Comparison of ENCODE assay signal across 17 mouse cellular contexts in the genomic region with DNA sequence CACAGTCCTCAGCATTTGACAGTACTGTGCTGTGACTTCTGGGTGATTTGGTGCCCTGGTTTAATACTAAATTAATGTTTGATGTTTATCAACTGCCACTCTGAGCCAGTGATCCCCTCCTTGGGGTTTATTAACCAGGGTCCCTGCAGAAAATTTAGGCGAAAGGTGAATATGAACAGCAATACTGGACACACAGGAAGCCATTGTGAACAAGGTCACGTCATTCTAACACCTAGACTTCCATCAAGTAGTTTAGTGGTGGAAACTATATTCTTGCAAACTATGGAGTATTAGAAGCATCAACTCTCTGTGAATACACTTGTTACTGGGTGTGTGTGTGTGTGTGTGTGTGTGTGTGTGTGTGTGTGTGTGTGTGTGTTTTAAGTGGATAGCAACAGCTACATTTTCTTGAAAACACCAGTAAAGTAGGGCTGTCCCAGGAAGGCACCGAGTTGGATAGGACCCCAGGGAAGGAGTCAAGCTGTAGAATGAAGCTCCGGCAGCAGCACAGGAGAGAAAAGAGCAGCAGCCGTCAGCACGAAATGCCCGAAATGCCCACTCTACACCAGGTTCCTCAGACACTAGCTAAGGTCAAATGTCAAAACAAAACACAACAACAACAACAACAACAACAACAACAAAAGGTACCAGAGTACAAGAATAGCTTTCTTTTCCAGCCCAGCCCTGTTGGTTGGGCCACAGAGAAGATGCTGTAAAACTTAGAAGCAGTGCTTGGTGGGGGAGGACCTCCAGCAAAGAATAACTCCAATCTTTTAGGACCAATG. TPM values are rescaled to one million over a fixed set of nuclear protein-coding genes. Genes with fewer than 3 reads are reported as not detected.
DNase-seq lines count a peak whose midpoint lies in the region; ATAC-seq lines count a peak whose summit lies in the region.
"Had no signal": no experiment of that assay in that cellular context is flagged by ENCODE, and none has a peak within 500 bp of the region (broad histone marks: within the 10 kb centered on the region; RNA-seq: fewer than 3 reads in every experiment).

No protein-coding gene starts in this region.

- H3K4me2 ChIP-seq in kidney, embryonic 15.5 days, result no peak overlapping the region
- no peak overlapping the region for H3K4me2 ChIP-seq in kidney, embryonic 16.5 days (replicated peaks; ENCODE audit: low read depth, low read length)
- H3K4me2 ChIP-seq in forebrain, embryonic 14.5 days (ENCODE audit: low read length), result peak overlapping the region; percentile 97
- H3K4me2 ChIP-seq in midbrain, embryonic 11.5 days, result peak overlapping the region; percentile 97
- H3K4me2 ChIP-seq: stomach, embryonic 15.5 days had no signal

- no peaks in the 10 kb centered on the region for H3K9me3 ChIP-seq in kidney, embryonic 15.5 days (replicated peaks)
- H3K9me3 ChIP-seq in kidney, embryonic 16.5 days (ENCODE audit: low read length), result no peaks in the 10 kb centered on the region
- H3K9me3 ChIP-seq in forebrain, embryonic 14.5 days (replicated peaks; ENCODE audit: control insufficient read depth, low read length), result no peaks in the 10 kb centered on the region
- H3K9me3 ChIP-seq in midbrain, embryonic 11.5 days (ENCODE audit: control insufficient read depth, low read length), result no peaks in the 10 kb centered on the region
- H3K9me3 ChIP-seq: heart, embryonic 13.5 days; stomach, embryonic 15.5 days had no signal

- DNase-seq in forebrain, embryonic 14.5 days (ENCODE audit: low spot score), result peak; percentile 42
- peak; percentile 93 for DNase-seq in midbrain, embryonic 11.5 days (ENCODE audit: low spot score, missing footprints)
- DNase-seq in retina, embryonic 14.5 days (ENCODE audit: low spot score), result peak; percentile 11
- no peak for DNase-seq in cerebellum, adult 11-12 months
- no peak for DNase-seq in adrenal gland, postnatal 25 days
- DNase-seq in adrenal gland, adult 18-20 months (ENCODE audit: low spot score in 2 of 2), result no peak
- DNase-seq: gastrocnemius, adult 2 months; right cerebral cortex, postnatal 14 days had no signal

- H3K27me3 ChIP-seq in kidney, embryonic 15.5 days, result peaks cover 98% of the 10 kb centered on the region
- H3K27me3 ChIP-seq in kidney, embryonic 16.5 days (ENCODE audit: insufficient read depth, low read length), result peaks cover 89% of the 10 kb centered on the region
- no peaks in the 10 kb centered on the region for H3K27me3 ChIP-seq in forebrain, embryonic 14.5 days (replicated peaks; ENCODE audit: control insufficient read depth, insufficient read depth, low read length)
- no peaks in the 10 kb centered on the region for H3K27me3 ChIP-seq in midbrain, embryonic 11.5 days (ENCODE audit: control insufficient read depth, insufficient read depth, low read length)

- 0 out of 2 replicates have a peak overlapping the region, but pooled peaks have one; percentile 78 for H3K27ac ChIP-seq in kidney, embryonic 15.5 days
- H3K27ac ChIP-seq in kidney, embryonic 16.5 days (ENCODE audit: low read length), result no peak overlapping the region; the same call in 1 of the 2 replicates
- peak overlapping the region; percentile 99 for H3K27ac ChIP-seq in forebrain, embryonic 14.5 days (ENCODE audit: low read depth, low read length)
- peak overlapping the region; percentile 93 for H3K27ac ChIP-seq in midbrain, embryonic 11.5 days (ENCODE audit: low read depth, low read length)
- H3K27ac ChIP-seq: gastrocnemius, adult 2 months; heart, embryonic 13.5 days; macrophage; stomach, embryonic 15.5 days had no signal

- no peaks in the 10 kb centered on the region for H3K36me3 ChIP-seq in kidney, embryonic 15.5 days
- no peaks in the 10 kb centered on the region for H3K36me3 ChIP-seq in kidney, embryonic 16.5 days (ENCODE audit: insufficient read depth, low read length)
- H3K36me3 ChIP-seq in forebrain, embryonic 14.5 days (ENCODE audit: control insufficient read depth, insufficient read depth, low read length), result no peaks in the 10 kb centered on the region
- H3K36me3 ChIP-seq in midbrain, embryonic 11.5 days (ENCODE audit: control insufficient read depth, insufficient read depth, low read length), result no peaks in the 10 kb centered on the region
- H3K36me3 ChIP-seq: G1E; heart, embryonic 13.5 days; stomach, embryonic 15.5 days had no signal

- H3K4me1 ChIP-seq in kidney, embryonic 15.5 days, result peaks cover 26% of the 10 kb centered on the region
- H3K4me1 ChIP-seq in kidney, embryonic 16.5 days (ENCODE audit: insufficient read depth, low read length), result peaks cover 27% of the 10 kb centered on the region
- H3K4me1 ChIP-seq in forebrain, embryonic 14.5 days (ENCODE audit: control insufficient read depth, insufficient read depth, low read length), result peaks cover 14% of the 10 kb centered on the region
- peaks cover 46% of the 10 kb centered on the region for H3K4me1 ChIP-seq in midbrain, embryonic 11.5 days (ENCODE audit: control insufficient read depth, insufficient read depth, low read length)

- no peak overlapping the region for H3K4me3 ChIP-seq in kidney, embryonic 15.5 days (replicated peaks)
- H3K4me3 ChIP-seq in kidney, embryonic 16.5 days (ENCODE audit: low read length), result no peak overlapping the region
- H3K4me3 ChIP-seq in forebrain, embryonic 14.5 days (ENCODE audit: low read depth, low read length), result peak overlapping the region; percentile 94
- H3K4me3 ChIP-seq in midbrain, embryonic 11.5 days (ENCODE audit: low read depth, low read length), result peak overlapping the region; percentile 100
- H3K4me3 ChIP-seq: gastrocnemius, adult 2 months; stomach, embryonic 15.5 days had no signal

- WGBS in kidney, embryonic 15.5 days, result 3% methylated on average over 7 of the region's 7 CpGs
- WGBS in kidney, embryonic 16.5 days, result 7% methylated on average over 7 of the region's 7 CpGs
- WGBS in forebrain, embryonic 14.5 days, result 4% methylated on average over 7 of the region's 7 CpGs
- WGBS in midbrain, embryonic 11.5 days, result 3% methylated on average over 7 of the region's 7 CpGs

- no peak overlapping the region for H3K9ac ChIP-seq in kidney, embryonic 15.5 days
- H3K9ac ChIP-seq in kidney, embryonic 16.5 days (replicated peaks; ENCODE audit: low read length), result no peak overlapping the region
- peak overlapping the region; percentile 99 for H3K9ac ChIP-seq in forebrain, embryonic 14.5 days (ENCODE audit: low read length)
- H3K9ac ChIP-seq in midbrain, embryonic 11.5 days (ENCODE audit: low read length), result peak overlapping the region; percentile 93
- H3K9ac ChIP-seq: heart, embryonic 13.5 days; stomach, embryonic 15.5 days had no signal

- ATAC-seq in kidney, embryonic 15.5 days (replicated peaks; ENCODE audit: low FRiP score), result no peak
- no peak for ATAC-seq in kidney, embryonic 16.5 days (ENCODE audit: low FRiP score, low TSS enrichment)
- ATAC-seq in forebrain, embryonic 14.5 days, result no peak
- ATAC-seq in midbrain, embryonic 11.5 days (ENCODE audit: low FRiP score), result no peak
- ATAC-seq: activated CD4-positive, CD25-positive, alpha-beta regulatory T cell, adult 4 months; intestine, embryonic 16.5 days had no signal

RNA-seq across cellular contexts. Expression of gene Pou3f3, which starts 7.6 kb away (rescaled TPM):
- polyA plus RNA-seq in kidney, embryonic 15.5 days (2015; fragmentation: Nextera tagmentation; extraction: Ambion mirVana), result 8.9 and 9.2 TPM in 2 replicates
- 7.6 and 8.4 TPM in 2 replicates for polyA plus RNA-seq in kidney, embryonic 16.5 days (2015; fragmentation: Nextera tagmentation; extraction: Ambion mirVana)
- 28.9 and 35.3 TPM in 2 replicates for polyA plus RNA-seq in forebrain, embryonic 14.5 days (2014; fragmentation: Nextera tagmentation; extraction: Ambion mirVana)
- 26.3 and 27.9 TPM in 2 replicates for polyA plus RNA-seq in midbrain, embryonic 11.5 days (2014; fragmentation: Nextera tagmentation; extraction: Ambion mirVana)
- 0.09 TPM in 1 of 2 replicates, not detected in the other for total RNA-seq in adrenal gland, postnatal 25 days (2021)
- total RNA-seq in adrenal gland, adult 18-20 months (2021), result not detected
- total RNA-seq: gastrocnemius, adult 2 months; liver, adult 2 months had no signal
- polyA plus RNA-seq: G1E; liver, adult 2 months; macrophage had no signal

Comparison
In these comparisons a context has a peak if more than half of its experiments do, and no peak if none do; other contexts are left out.
1. H3K4me2 ChIP-seq: peak in forebrain, embryonic 14.5 days (single experiment) and midbrain, embryonic 11.5 days (single experiment); none in kidney, embryonic 15.5 days (single experiment) and kidney, embryonic 16.5 days (single experiment).
2. H3K4me3 ChIP-seq: peak in forebrain, embryonic 14.5 days (single experiment) and midbrain, embryonic 11.5 days (single experiment); none in kidney, embryonic 15.5 days (single experiment) and kidney, embryonic 16.5 days (single experiment).
3. H3K9ac ChIP-seq: peak in forebrain, embryonic 14.5 days (single experiment) and midbrain, embryonic 11.5 days (single experiment); none in kidney, embryonic 15.5 days (single experiment) and kidney, embryonic 16.5 days (single experiment).
4. DNase-seq: peak in forebrain, embryonic 14.5 days (single experiment), midbrain, embryonic 11.5 days (single experiment) and retina, embryonic 14.5 days (single experiment); none in cerebellum, adult 11-12 months (single experiment), adrenal gland, postnatal 25 days (single experiment) and adrenal gland, adult 18-20 months (0 of 2).